Mouse (Mus musculus): ENCODE measurements at regions not wholly inside any gene's neighbourhood (a gene's known extent, or its start where the extent isn't known, plus 50 kb on each side); places are given as distances from the start of the nearest gene placed in this dataset.

- no peak overlapping the region for H3K4me3 ChIP-seq (ENCODE audit: low read length)
- no peak overlapping the region for H3K4me2 ChIP-seq (replicated peaks; ENCODE audit: low read depth, low read length)
- no peak for ATAC-seq (ENCODE audit: low FRiP score, low TSS enrichment)
- WGBS: 62% methylated on average over 3 of the region's 3 CpGs
- no peaks in the 10 kb centered on the region for H3K4me1 ChIP-seq (ENCODE audit: control insufficient read depth, insufficient read depth, low read length)
- no peaks in the 10 kb centered on the region for H3K36me3 ChIP-seq (ENCODE audit: control insufficient read depth, insufficient read depth, low read length)
- H3K27me3 ChIP-seq (ENCODE audit: control insufficient read depth, insufficient read depth, low read length): 0 out of 2 replicates have a peak, but pooled peaks cover 2% of the 10 kb centered on the region
- no peak overlapping the region for H3K27ac ChIP-seq (ENCODE audit: low read depth, low read length)
- H3K9ac ChIP-seq (ENCODE audit: low read depth, low read length): no peak overlapping the region
- no peaks in the 10 kb centered on the region for H3K9me3 ChIP-seq (ENCODE audit: control insufficient read depth, low read length)
Observed at GRCm38 (mm10) chr17:45297860-45298259, 135.7 kb downstream of the Cdc5l start.

GRCm38 (mm10) chr17:45296363-45296762 is 137.2 kb downstream of the Cdc5l start:
- no peak for ATAC-seq (ENCODE audit: low FRiP score, low TSS enrichment)
- H3K4me3 ChIP-seq (ENCODE audit: low read length): no peak overlapping the region
- no peaks in the 10 kb centered on the region for H3K36me3 ChIP-seq (ENCODE audit: control insufficient read depth, insufficient read depth, low read length)
- no peaks in the 10 kb centered on the region for H3K9me3 ChIP-seq (ENCODE audit: control insufficient read depth, low read length)
- no peaks in the 10 kb centered on the region for H3K4me1 ChIP-seq (ENCODE audit: control insufficient read depth, insufficient read depth, low read length)
- no peaks in the 10 kb centered on the region for H3K27me3 ChIP-seq (ENCODE audit: control insufficient read depth, insufficient read depth, low read length)
- H3K27ac ChIP-seq (ENCODE audit: low read depth, low read length): no peak overlapping the region
- WGBS: 86% methylated on average over 1 of the region's 1 CpGs
- no peak overlapping the region for H3K4me2 ChIP-seq (replicated peaks; ENCODE audit: low read depth, low read length)
- H3K9ac ChIP-seq (ENCODE audit: low read depth, low read length): no peak overlapping the region

- no peaks in the 10 kb centered on the region for H3K4me1 ChIP-seq (ENCODE audit: control insufficient read depth, insufficient read depth, low read length)
- H3K4me2 ChIP-seq (replicated peaks; ENCODE audit: low read depth, low read length): no peak overlapping the region
- H3K9me3 ChIP-seq (ENCODE audit: control insufficient read depth, low read length): no peaks in the 10 kb centered on the region
- no peaks in the 10 kb centered on the region for H3K36me3 ChIP-seq (ENCODE audit: control insufficient read depth, insufficient read depth, low read length)
- H3K9ac ChIP-seq (ENCODE audit: low read depth, low read length): no peak overlapping the region
- 79% methylated on average over 4 of the region's 4 CpGs for WGBS
- no peak for ATAC-seq (ENCODE audit: low FRiP score, low TSS enrichment)
- H3K27ac ChIP-seq (ENCODE audit: low read depth, low read length): no peak overlapping the region
- no peak overlapping the region for H3K4me3 ChIP-seq (ENCODE audit: low read length)
- no peaks in the 10 kb centered on the region for H3K27me3 ChIP-seq (ENCODE audit: control insufficient read depth, insufficient read depth, low read length)
Observed at GRCm38 (mm10) chr17:45294886-45295285, 138.7 kb downstream of the Cdc5l start.

- Histone ChIP-seq H3K4me1 (ENCODE audit: control insufficient read depth, insufficient read depth, low read length) (no peaks in the 10 kb centered on the region), H3K9me3 (ENCODE audit: control insufficient read depth, low read length) (no peaks in the 10 kb centered on the region), H3K9ac (ENCODE audit: low read depth, low read length) (no peak overlapping the region), H3K4me2 (replicated peaks; ENCODE audit: low read depth, low read length) (no peak overlapping the region), H3K27ac (ENCODE audit: low read depth, low read length) (no peak overlapping the region), H3K27me3 (ENCODE audit: control insufficient read depth, insufficient read depth, low read length) (no peaks in the 10 kb centered on the region), H3K36me3 (ENCODE audit: control insufficient read depth, insufficient read depth, low read length) (no peaks in the 10 kb centered on the region), H3K4me3 (ENCODE audit: low read length) (no peak overlapping the region)
- WGBS: 89% methylated on average over 11 of the region's 11 CpGs
- no peak for ATAC-seq (ENCODE audit: low FRiP score, low TSS enrichment)
Observed at GRCm38 (mm10) chr17:45294256-45294865, 139.2 kb downstream of the Cdc5l start.

GRCm38 (mm10) chr17:45292883-45293282 is 140.7 kb downstream of the Cdc5l start:
- Histone ChIP-seq H3K4me3 (ENCODE audit: low read length) (no peak overlapping the region), H3K36me3 (ENCODE audit: control insufficient read depth, insufficient read depth, low read length) (no peaks in the 10 kb centered on the region), H3K9me3 (ENCODE audit: control insufficient read depth, low read length) (no peaks in the 10 kb centered on the region), H3K4me1 (ENCODE audit: control insufficient read depth, insufficient read depth, low read length) (no peaks in the 10 kb centered on the region), H3K27ac (ENCODE audit: low read depth, low read length) (no peak overlapping the region), H3K9ac (ENCODE audit: low read depth, low read length) (no peak overlapping the region), H3K4me2 (replicated peaks; ENCODE audit: low read depth, low read length) (no peak overlapping the region), H3K27me3 (ENCODE audit: control insufficient read depth, insufficient read depth, low read length) (no peaks in the 10 kb centered on the region)
- ATAC-seq (ENCODE audit: low FRiP score, low TSS enrichment): no peak
- 78% methylated on average over 7 of the region's 7 CpGs for WGBS

- Histone ChIP-seq H3K27ac (ENCODE audit: low read depth, low read length) (no peak overlapping the region), H3K4me2 (replicated peaks; ENCODE audit: low read depth, low read length) (no peak overlapping the region), H3K27me3 (ENCODE audit: control insufficient read depth, insufficient read depth, low read length) (no peaks in the 10 kb centered on the region), H3K36me3 (ENCODE audit: control insufficient read depth, insufficient read depth, low read length) (no peaks in the 10 kb centered on the region), H3K4me3 (ENCODE audit: low read length) (no peak overlapping the region), H3K4me1 (ENCODE audit: control insufficient read depth, insufficient read depth, low read length) (no peaks in the 10 kb centered on the region), H3K9me3 (ENCODE audit: control insufficient read depth, low read length) (no peaks in the 10 kb centered on the region), H3K9ac (ENCODE audit: low read depth, low read length) (no peak overlapping the region)
- no peak for ATAC-seq (ENCODE audit: low FRiP score, low TSS enrichment)
- WGBS: 86% methylated on average over 5 of the region's 5 CpGs
Observed at GRCm38 (mm10) chr17:45291052-45291451, 142.5 kb downstream of the Cdc5l start.

- Histone ChIP-seq H3K9me3 (ENCODE audit: control insufficient read depth, low read length) (no peaks in the 10 kb centered on the region), H3K4me2 (replicated peaks; ENCODE audit: low read depth, low read length) (no peak overlapping the region), H3K9ac (ENCODE audit: low read depth, low read length) (no peak overlapping the region), H3K36me3 (ENCODE audit: control insufficient read depth, insufficient read depth, low read length) (no peaks in the 10 kb centered on the region), H3K4me3 (ENCODE audit: low read length) (no peak overlapping the region), H3K27ac (ENCODE audit: low read depth, low read length) (no peak overlapping the region), H3K4me1 (ENCODE audit: control insufficient read depth, insufficient read depth, low read length) (no peaks in the 10 kb centered on the region), H3K27me3 (ENCODE audit: control insufficient read depth, insufficient read depth, low read length) (no peaks in the 10 kb centered on the region)
- no peak for ATAC-seq (ENCODE audit: low FRiP score, low TSS enrichment)
- 93% methylated on average over 3 of the region's 3 CpGs for WGBS
Observed at GRCm38 (mm10) chr17:45285621-45286189, 147.8 kb downstream of the Cdc5l start.

- Histone ChIP-seq H3K27ac (ENCODE audit: low read depth, low read length) (no peak overlapping the region), H3K4me3 (ENCODE audit: low read length) (no peak overlapping the region), H3K9ac (ENCODE audit: low read depth, low read length) (no peak overlapping the region), H3K4me1 (ENCODE audit: control insufficient read depth, insufficient read depth, low read length) (peaks cover 10% of the 10 kb centered on the region; the same call in 1 of the 2 replicates), H3K36me3 (ENCODE audit: control insufficient read depth, insufficient read depth, low read length) (no peaks in the 10 kb centered on the region), H3K27me3 (ENCODE audit: control insufficient read depth, insufficient read depth, low read length) (peaks cover 3% of the 10 kb centered on the region; the same call in 1 of the 2 replicates), H3K9me3 (ENCODE audit: control insufficient read depth, low read length) (no peaks in the 10 kb centered on the region), H3K4me2 (replicated peaks; ENCODE audit: low read depth, low read length) (no peak overlapping the region)
- 77% methylated on average over 1 of the region's 1 CpGs for WGBS
- ATAC-seq (ENCODE audit: low FRiP score, low TSS enrichment): no peak
Observed at GRCm38 (mm10) chr17:45281554-45281953, 152.0 kb downstream of the Cdc5l start.

- 7% methylated on average over 3 of the region's 3 CpGs for WGBS
- no peak overlapping the region for H3K4me3 ChIP-seq (ENCODE audit: low read length)
- H3K27ac ChIP-seq (ENCODE audit: low read depth, low read length): no peak overlapping the region
Observed at GRCm38 (mm10) chr17:45279811-45280205, 153.7 kb downstream of the Cdc5l start.

More at GRCm38 (mm10) chr17:45279811-45280205, 153.7 kb downstream of the Cdc5l start:
- H3K9me3 ChIP-seq (ENCODE audit: control insufficient read depth, low read length): no peaks in the 10 kb centered on the region
- peaks cover 3% of the 10 kb centered on the region; the same call in 1 of the 2 replicates for H3K27me3 ChIP-seq (ENCODE audit: control insufficient read depth, insufficient read depth, low read length)
- H3K36me3 ChIP-seq (ENCODE audit: control insufficient read depth, insufficient read depth, low read length): no peaks in the 10 kb centered on the region
- H3K4me1 ChIP-seq (ENCODE audit: control insufficient read depth, insufficient read depth, low read length): peaks cover 10% of the 10 kb centered on the region; the same call in 1 of the 2 replicates
- ATAC-seq (ENCODE audit: low FRiP score, low TSS enrichment): 0 out of 2 replicates have a peak, but pooled peaks have one; percentile 49
- H3K9ac ChIP-seq (ENCODE audit: low read depth, low read length): no peak overlapping the region
- H3K4me2 ChIP-seq (replicated peaks; ENCODE audit: low read depth, low read length): peak overlapping the region; percentile 21; the same call in 1 of the 2 replicates

Data from kidney, embryonic 14.5 days (tissue).